7 mouse cellular contexts compared by ENCODE assay signal in genomic region chr19:16132340-16132790, GRCm38 (mm10). TPM values are rescaled to one million over a fixed set of nuclear protein-coding genes. Genes with fewer than 3 reads are reported as not detected.
A peak's percentile ranks its signal among the peaks of the same experiment; 100 is the strongest.
DNase-seq lines count a peak whose midpoint lies in the region; ATAC-seq and TF ChIP-seq lines count a peak whose summit lies in the region.

No protein-coding gene starts in this region.

- TF ChIP-seq CTCF in intestine, postnatal 0 days (IDR thresholded peaks at IDR 0.05; ENCODE audit: low read depth): peak; percentile 20; the same call in 1 of the 2 replicates
- TF ChIP-seq CTCF in small intestine, adult 2 months (IDR thresholded peaks at IDR 0.05; ENCODE audit: extremely low read depth, insufficient read length, insufficient replicate concordance, low read depth, low read length): no peak

- peak overlapping the region; percentile 96 for H3K9ac ChIP-seq in intestine, postnatal 0 days (ENCODE audit: low read depth, low read length)
- peak overlapping the region; percentile 99 for H3K9ac ChIP-seq in midbrain, embryonic 12.5 days (replicated peaks)

- DNase-seq in adrenal gland, adult 8-10 months: peak; percentile 88
- DNase-seq in embryo, embryonic 11.5 days (ENCODE audit: low read depth, low spot score): peak; percentile 79
- DNase-seq in gastrocnemius, postnatal 4 days (ENCODE audit: low spot score in 2 of 2): peak; percentile 87 to 95
- DNase-seq in limb, embryonic 10.5 days (ENCODE audit: low spot score): peak; percentile 95

- H3K9me3 ChIP-seq in intestine, postnatal 0 days (ENCODE audit: control insufficient read depth): no peaks in the 10 kb centered on the region
- no peaks in the 10 kb centered on the region for H3K9me3 ChIP-seq in limb, embryonic 10.5 days (replicated peaks)
- no peaks in the 10 kb centered on the region for H3K9me3 ChIP-seq in midbrain, embryonic 12.5 days

- peaks cover 5% of the 10 kb centered on the region; the same call in 1 of the 2 replicates for H3K4me1 ChIP-seq in intestine, postnatal 0 days (replicated peaks; ENCODE audit: control insufficient read depth, insufficient read depth, low read length)
- H3K4me1 ChIP-seq in limb, embryonic 10.5 days: peaks cover 30% of the 10 kb centered on the region
- H3K4me1 ChIP-seq in midbrain, embryonic 12.5 days: peaks cover 28% of the 10 kb centered on the region
- peaks cover 2% of the 10 kb centered on the region; the same call in 1 of the 2 replicates for H3K4me1 ChIP-seq in small intestine, adult 2 months (ENCODE audit: control insufficient read depth, insufficient read depth, insufficient read length, low read length)

- no peaks in the 10 kb centered on the region for H3K27me3 ChIP-seq in intestine, postnatal 0 days (replicated peaks; ENCODE audit: control insufficient read depth, insufficient read depth, low read length)
- no peaks in the 10 kb centered on the region for H3K27me3 ChIP-seq in limb, embryonic 10.5 days (ENCODE audit: low read depth, poor library complexity, severe bottlenecking)
- no peaks in the 10 kb centered on the region for H3K27me3 ChIP-seq in midbrain, embryonic 12.5 days
- no peaks in the 10 kb centered on the region for H3K27me3 ChIP-seq in small intestine, adult 2 months (ENCODE audit: control insufficient read depth, insufficient read depth, low read length)

- H3K36me3 ChIP-seq in intestine, postnatal 0 days (ENCODE audit: control insufficient read depth, insufficient read depth): no peaks in the 10 kb centered on the region
- no peaks in the 10 kb centered on the region for H3K36me3 ChIP-seq in limb, embryonic 10.5 days
- H3K36me3 ChIP-seq in midbrain, embryonic 12.5 days: no peaks in the 10 kb centered on the region
- H3K36me3 ChIP-seq in small intestine, adult 2 months (ENCODE audit: control insufficient read depth, insufficient read depth, low read length): no peaks in the 10 kb centered on the region

- TF ChIP-seq POLR2A in small intestine, adult 2 months (IDR thresholded peaks at IDR 0.05; ENCODE audit: low read depth, low read length): peak; percentile 48

- H3K4me2 ChIP-seq in intestine, postnatal 0 days (replicated peaks; ENCODE audit: low read depth): peak overlapping the region; percentile 88
- peak overlapping the region; percentile 62 for H3K4me2 ChIP-seq in midbrain, embryonic 12.5 days (replicated peaks)

- H3K4me3 ChIP-seq in intestine, postnatal 0 days (ENCODE audit: low read depth, low read length): peak overlapping the region; percentile 97
- H3K4me3 ChIP-seq in limb, embryonic 10.5 days: peak overlapping the region; percentile 97
- H3K4me3 ChIP-seq in midbrain, embryonic 12.5 days: peak overlapping the region; percentile 96
- H3K4me3 ChIP-seq in small intestine, adult 2 months (ENCODE audit: low read depth, low read length): peak overlapping the region; percentile 98

- WGBS in intestine, postnatal 0 days: under 1% methylated on average over 33 of the region's 57 CpGs
- WGBS in limb, embryonic 10.5 days: under 1% methylated on average over 41 of the region's 57 CpGs
- WGBS in midbrain, embryonic 12.5 days: under 1% methylated on average over 39 of the region's 57 CpGs
- under 1% methylated on average over 55 of the region's 57 CpGs for WGBS in small intestine, adult 2 months

- H3K27ac ChIP-seq in intestine, postnatal 0 days (ENCODE audit: low read depth, low read length): peak overlapping the region; percentile 97
- peak overlapping the region; percentile 99 for H3K27ac ChIP-seq in limb, embryonic 10.5 days
- H3K27ac ChIP-seq in midbrain, embryonic 12.5 days (replicated peaks): peak overlapping the region; percentile 99
- H3K27ac ChIP-seq in small intestine, adult 2 months (ENCODE audit: insufficient read depth, low read depth, low read length): peak overlapping the region; percentile 78

- ATAC-seq in intestine, postnatal 0 days: peak; percentile 91
- peak; percentile 92 for ATAC-seq in midbrain, embryonic 12.5 days (ENCODE audit: low FRiP score, low read depth)

RNA-seq across cellular contexts. Expression of gene Gnaq, which starts 0.3 kb away (rescaled TPM):
- total RNA-seq in adrenal gland, adult 8-10 months (2022): 10 to 100 TPM; 50.3 to 63.4 (median 58.1) TPM
- 10 to 100 TPM; 37.2 to 40.2 TPM for total RNA-seq in gastrocnemius, postnatal 4 days (2021)
- 17.1 and 17.8 TPM in 2 replicates for polyA plus RNA-seq in intestine, postnatal 0 days (2015; fragmentation: Nextera tagmentation; extraction: Ambion mirVana)
- polyA plus RNA-seq in limb, embryonic 10.5 days (2016; fragmentation: Nextera tagmentation; extraction: Ambion mirVana): 16.8 and 19.6 TPM in 2 replicates
- polyA plus RNA-seq in midbrain, embryonic 12.5 days (2016; fragmentation: Nextera tagmentation; extraction: Ambion mirVana): 45.8 and 49.9 TPM in 2 replicates
- 6.3 and 16.1 TPM in 2 replicates for polyA plus RNA-seq in small intestine, adult 2 months (2012; rRNA removed)

Comparison
In these comparisons a context has a peak if more than half of its experiments do, and no peak if none do; other contexts are left out.
1. Peak in every context shown above with its lines: DNase-seq, ATAC-seq, H3K4me3 ChIP-seq and H3K27ac ChIP-seq.